Mouse (Mus musculus) heart, postnatal 0 days (tissue): ENCODE data around the gene Gm4792.

Source experiments
- CTCF ChIP-seq: IDR thresholded peaks from 2 replicates; pipeline ENCODE4 v1.5.1; 2016; ENCODE audit warnings: antibody characterized with exemption, control low read depth, low read depth
- EP300 ChIP-seq: IDR thresholded peaks from 2 replicates; pipeline ENCODE4 v1.6.1; 2016; ENCODE audit warnings: antibody characterized with exemption, low read depth

DNA sequence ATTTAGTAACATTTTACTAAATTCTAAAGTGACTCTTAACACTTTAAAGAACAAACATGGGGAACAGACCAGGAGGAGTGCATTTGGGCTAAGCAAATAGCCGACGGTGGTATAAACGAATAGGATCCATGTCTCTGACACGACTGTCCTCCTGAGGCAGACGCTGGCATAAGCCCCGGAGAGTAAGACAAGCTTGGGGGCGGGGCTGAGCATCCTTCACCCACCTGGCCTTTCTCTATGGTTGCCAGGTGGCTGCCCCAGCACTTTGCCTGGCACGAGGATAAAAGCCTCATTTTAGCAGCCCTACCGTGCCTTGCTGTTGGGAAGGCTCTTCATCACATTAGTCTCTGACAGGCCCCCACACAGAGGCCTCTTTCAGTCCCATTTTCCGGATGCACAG is 48.8 kb upstream of the Gm4792 start:
- no peak for TF ChIP-seq CTCF
- TF ChIP-seq EP300 = no peak
